Mouse (Mus musculus) embryonic facial prominence, embryonic 12.5 days (tissue): Measurements from ENCODE around the gene Insig2. TPM values are rescaled to one million over a fixed set of nuclear protein-coding genes. Genes with fewer than 3 reads are reported as not detected.

Source experiments
- ATAC-seq: fragments of 200-750 bp; cut with Nextera tagmentation; 2 replicates; pipeline ENCODE4 v1.8.0; 2017; ENCODE audit not compliant: insufficient number of reproducible peaks, insufficient read depth, low FRiP score, low TSS enrichment
- H3K27ac ChIP-seq: fragments of 300-500 bp; sonication (generic); 2 replicates; pipeline ENCODE4 v1.5.1; 2016; ENCODE audit warnings: mild to moderate bottlenecking
- H3K27me3 ChIP-seq: fragments of 300-500 bp; sonication (generic); 2 replicates; pipeline ENCODE4 v1.6.1; 2016; ENCODE audit warnings: mild to moderate bottlenecking, moderate library complexity
- H3K36me3 ChIP-seq: fragments of 300-500 bp; sonication (generic); 2 replicates; pipeline ENCODE4 v1.6.1; 2016; ENCODE audit warnings: mild to moderate bottlenecking
- H3K4me1 ChIP-seq: fragments of 300-500 bp; sonication (generic); 2 replicates; pipeline ENCODE4 v1.6.1; 2016
- H3K4me2 ChIP-seq: fragments of 300-500 bp; sonication (generic); replicated peaks from 2 replicates; pipeline ENCODE4 v1.6.1; 2016; ENCODE audit warnings: mild to moderate bottlenecking, moderate library complexity
- H3K4me3 ChIP-seq: fragments of 300-500 bp; sonication (generic); 2 replicates; pipeline ENCODE4 v1.5.1; 2016; ENCODE audit warnings: mild to moderate bottlenecking
- H3K9ac ChIP-seq: fragments of 300-500 bp; sonication (generic); 2 replicates; pipeline ENCODE4 v1.6.1; 2016; ENCODE audit warnings: mild to moderate bottlenecking, moderate library complexity
- H3K9me3 ChIP-seq: fragments of 300-500 bp; sonication (generic); 2 replicates; pipeline ENCODE4 v1.6.1; 2016; ENCODE audit warnings: mild to moderate bottlenecking, moderate library complexity
- WGBS: fragments of 180-500 bp; shearing (Covaris S2); methylation state at CpG from one replicate; pipeline ENCODE4 v1.1.7; 2016; 5-methylcytosine and 5-hydroxymethylcytosine counted together
- polyA plus RNA-seq: library from polyadenylated mRNA; unstranded; fragments of >200 nt; fragmentation: Nextera tagmentation; extraction: Ambion mirVana; gene quantifications from 2 replicates; pipeline ENCODE4 v1.2.1, GENCODE M21; 2016

The Insig2 gene
- 23.3 and 23.5 TPM in 2 replicates for polyA plus RNA-seq

DNA sequence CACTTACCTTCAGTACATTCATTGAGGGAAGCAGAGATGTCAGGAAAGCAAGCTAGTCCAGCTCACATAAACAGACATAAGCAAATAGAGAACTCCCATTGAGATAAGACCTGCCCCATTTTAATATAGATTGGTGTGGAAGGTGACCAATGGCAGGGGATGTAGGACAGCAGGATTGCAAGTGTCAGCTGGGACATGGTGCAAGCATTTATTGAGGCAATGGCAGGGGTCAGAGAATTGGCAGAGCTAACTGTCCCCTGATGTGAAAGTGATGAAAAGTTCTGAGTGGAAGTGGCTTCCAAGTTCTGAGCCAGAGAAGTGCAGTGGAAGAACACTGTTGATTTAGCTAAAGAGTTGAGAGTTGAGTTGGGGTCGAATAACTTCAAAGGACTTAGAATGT lies at the start of gene Insig2:
Gene Insig2, minus strand, starts transcription at position 105 of the 400 bp plus-strand sequence.
- no peaks in the 10 kb centered on the region for H3K9me3 ChIP-seq
- no peak within 1 kb of the TSS for H3K4me3 ChIP-seq
- H3K4me1 ChIP-seq: no peaks in the 10 kb centered on the region
- no peak within 1 kb of the TSS for H3K27ac ChIP-seq
- no peaks in the 10 kb centered on the region for H3K27me3 ChIP-seq
- no peaks in the 10 kb centered on the region for H3K36me3 ChIP-seq
- 85% methylated on average over 1 of the region's 1 CpGs for WGBS
- no peak within 1 kb of the TSS for H3K4me2 ChIP-seq
- H3K9ac ChIP-seq: no peak within 1 kb of the TSS
- no peak for ATAC-seq

GRCm38 (mm10) chr1:121381562-121381961 lies 49.2 kb upstream of the Insig2 start:
- Histone ChIP-seq H3K36me3 (no peaks in the 10 kb centered on the region), H3K4me1 (no peaks in the 10 kb centered on the region), H3K9me3 (no peaks in the 10 kb centered on the region), H3K27ac (no peak overlapping the region), H3K4me2 (no peak overlapping the region), H3K4me3 (no peak overlapping the region), H3K9ac (no peak overlapping the region), H3K27me3 (no peaks in the 10 kb centered on the region)
- WGBS: 70% methylated on average over 3 of the region's 3 CpGs
- ATAC-seq: no peak

- ATAC-seq: no peak
Measured at GRCm38 (mm10) chr1:121380033-121380432, 47.6 kb upstream of the Insig2 start.

DNA sequence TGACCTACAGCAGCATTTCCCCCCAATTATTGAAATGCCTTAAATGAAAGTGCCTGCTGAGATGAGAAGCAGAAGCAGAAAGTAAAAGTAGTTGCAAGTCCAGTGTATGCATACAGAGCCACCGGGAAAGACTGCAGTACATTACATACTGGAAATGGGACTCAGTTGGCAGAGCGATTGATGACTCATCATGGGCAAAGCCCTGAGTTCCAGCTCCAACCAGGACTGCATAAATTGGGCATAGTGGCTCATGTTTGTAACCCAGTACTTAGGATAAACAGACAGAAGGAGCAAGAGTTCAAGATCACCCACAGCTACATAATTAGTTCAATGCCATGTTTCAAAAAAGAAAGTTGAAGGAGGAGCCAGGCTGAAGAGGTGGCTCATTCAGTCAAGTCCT lies 45.5 kb upstream of the Insig2 start:
- no peak overlapping the region for H3K4me3 ChIP-seq
- ATAC-seq: no peak
- H3K27me3 ChIP-seq: no peaks in the 10 kb centered on the region
- no peaks in the 10 kb centered on the region for H3K4me1 ChIP-seq
- H3K36me3 ChIP-seq: no peaks in the 10 kb centered on the region
- 74% methylated on average over 2 of the region's 2 CpGs for WGBS
- no peak overlapping the region for H3K9ac ChIP-seq
- no peak overlapping the region for H3K27ac ChIP-seq
- no peak overlapping the region for H3K4me2 ChIP-seq
- no peaks in the 10 kb centered on the region for H3K9me3 ChIP-seq

More at GRCm38 (mm10) chr1:121380033-121380432, 47.6 kb upstream of the Insig2 start:
- Histone ChIP-seq H3K4me2 (no peak overlapping the region), H3K9ac (no peak overlapping the region), H3K4me1 (no peaks in the 10 kb centered on the region), H3K36me3 (no peaks in the 10 kb centered on the region), H3K9me3 (no peaks in the 10 kb centered on the region), H3K27me3 (no peaks in the 10 kb centered on the region), H3K4me3 (no peak overlapping the region), H3K27ac (no peak overlapping the region)
- WGBS: 84% methylated on average over 3 of the region's 3 CpGs

- no peaks in the 10 kb centered on the region for H3K36me3 ChIP-seq
- no peak overlapping the region for H3K9ac ChIP-seq
- no peak for ATAC-seq
- WGBS: 87% methylated on average over 1 of the region's 1 CpGs
- no peaks in the 10 kb centered on the region for H3K9me3 ChIP-seq
- H3K27me3 ChIP-seq: no peaks in the 10 kb centered on the region
- H3K4me1 ChIP-seq: no peaks in the 10 kb centered on the region
- H3K27ac ChIP-seq: no peak overlapping the region
- H3K4me2 ChIP-seq: no peak overlapping the region
- H3K4me3 ChIP-seq: no peak overlapping the region
Measured at GRCm38 (mm10) chr1:121377410-121377809, 45.0 kb upstream of the Insig2 start.

- ATAC-seq: no peak
- no peak overlapping the region for H3K27ac ChIP-seq
- H3K4me2 ChIP-seq: no peak overlapping the region
- WGBS: 78% methylated on average over 2 of the region's 2 CpGs
- H3K9ac ChIP-seq: no peak overlapping the region
- no peaks in the 10 kb centered on the region for H3K36me3 ChIP-seq
- no peaks in the 10 kb centered on the region for H3K4me1 ChIP-seq
- no peaks in the 10 kb centered on the region for H3K9me3 ChIP-seq
- H3K27me3 ChIP-seq: no peaks in the 10 kb centered on the region
- H3K4me3 ChIP-seq: no peak overlapping the region
Measured at GRCm38 (mm10) chr1:121373631-121374030, 41.2 kb upstream of the Insig2 start.

DNA sequence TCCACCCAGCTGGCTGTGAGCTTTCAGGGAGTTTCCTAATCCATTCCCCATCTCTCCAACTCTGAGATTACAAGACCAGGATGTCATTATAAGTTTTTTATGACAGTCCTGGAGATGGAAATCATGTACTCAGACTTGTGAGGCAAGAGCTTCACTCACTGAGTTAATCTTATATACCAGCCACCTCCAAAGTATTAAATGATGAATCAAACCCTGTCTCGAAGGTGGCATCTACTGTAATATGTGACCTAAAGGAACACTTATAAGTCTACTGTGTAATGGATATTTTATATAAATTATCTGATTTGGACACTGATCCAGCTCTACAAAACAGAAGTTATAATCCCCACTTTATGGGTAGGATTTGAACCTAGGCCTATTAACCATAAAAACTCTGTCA lies 40.3 kb upstream of the Insig2 start:
- Histone ChIP-seq H3K4me2 (no peak overlapping the region), H3K36me3 (no peaks in the 10 kb centered on the region), H3K4me1 (0 out of 2 replicates have a peak, but pooled peaks cover 2% of the 10 kb centered on the region), H3K9ac (no peak overlapping the region), H3K9me3 (no peaks in the 10 kb centered on the region), H3K27me3 (no peaks in the 10 kb centered on the region), H3K27ac (no peak overlapping the region), H3K4me3 (no peak overlapping the region)
- WGBS: 91% methylated on average over 1 of the region's 1 CpGs
- no peak for ATAC-seq

DNA sequence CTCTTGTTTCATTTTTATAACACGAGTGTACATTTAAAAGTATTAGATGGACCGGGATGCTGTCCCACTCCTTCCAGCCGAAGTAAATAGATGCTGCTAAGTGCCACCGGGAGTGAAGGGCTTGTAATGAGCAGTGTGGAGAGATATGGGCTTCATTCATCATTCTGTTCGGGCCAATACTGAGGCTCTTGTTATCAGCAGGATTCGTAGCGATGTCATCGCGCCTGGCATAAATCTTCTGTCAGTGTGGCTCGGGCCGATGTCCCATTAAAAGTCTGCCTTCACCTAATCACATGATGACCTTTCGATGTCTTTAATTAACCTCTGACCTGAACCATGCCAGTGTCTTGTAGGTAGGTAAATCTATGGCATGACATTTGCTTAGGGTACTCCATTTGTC lies 39.1 kb upstream of the Insig2 start:
- Histone ChIP-seq H3K4me3 (no peak overlapping the region), H3K36me3 (no peaks in the 10 kb centered on the region), H3K27ac (no peak overlapping the region), H3K4me1 (0 out of 2 replicates have a peak, but pooled peaks cover 7% of the 10 kb centered on the region), H3K9me3 (no peaks in the 10 kb centered on the region), H3K9ac (no peak overlapping the region), H3K4me2 (no peak overlapping the region), H3K27me3 (no peaks in the 10 kb centered on the region)
- ATAC-seq: no peak
- 75% methylated on average over 12 of the region's 12 CpGs for WGBS

- 19% methylated on average over 9 of the region's 9 CpGs for WGBS
- Histone ChIP-seq H3K27ac (0 out of 2 replicates have a peak overlapping the region, but pooled peaks have one; percentile 17), H3K9ac (no peak overlapping the region), H3K4me3 (no peak overlapping the region), H3K27me3 (no peaks in the 10 kb centered on the region), H3K9me3 (no peaks in the 10 kb centered on the region), H3K36me3 (no peaks in the 10 kb centered on the region), H3K4me2 (no peak overlapping the region), H3K4me1 (0 out of 2 replicates have a peak, but pooled peaks cover 7% of the 10 kb centered on the region)
- 0 out of 2 replicates have a peak, but pooled peaks have one; percentile 35 for ATAC-seq
Measured at GRCm38 (mm10) chr1:121367257-121367656, 34.9 kb upstream of the Insig2 start.

- H3K4me3 ChIP-seq: no peak overlapping the region
- H3K4me2 ChIP-seq: no peak overlapping the region
- no peak overlapping the region for H3K9ac ChIP-seq
- H3K9me3 ChIP-seq: no peaks in the 10 kb centered on the region
- ATAC-seq: no peak
- no peaks in the 10 kb centered on the region for H3K4me1 ChIP-seq
- H3K27ac ChIP-seq: no peak overlapping the region
- H3K27me3 ChIP-seq: no peaks in the 10 kb centered on the region
- WGBS: 58% methylated on average over 4 of the region's 4 CpGs
- no peaks in the 10 kb centered on the region for H3K36me3 ChIP-seq
Measured at GRCm38 (mm10) chr1:121360561-121360960, 28.2 kb upstream of the Insig2 start.

DNA sequence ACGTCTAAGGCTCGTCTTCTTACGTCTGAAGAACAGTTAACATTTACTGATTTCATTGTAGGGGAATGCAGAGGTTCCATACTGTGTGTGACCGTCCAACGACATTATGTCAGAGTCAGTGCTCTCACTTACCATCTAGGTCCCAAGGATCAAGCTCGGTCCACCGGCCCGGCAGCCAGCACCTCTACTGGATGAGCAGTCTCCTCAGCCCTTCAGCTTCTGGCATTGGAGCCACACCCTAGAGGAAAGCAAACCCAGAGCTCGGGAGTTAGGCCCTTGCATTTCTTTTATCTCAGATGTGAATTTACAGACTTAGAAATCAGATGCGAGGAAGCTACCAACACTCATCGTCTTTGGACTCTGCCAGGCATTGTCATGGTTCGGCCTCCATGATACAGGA lies 27.3 kb upstream of the Insig2 start:
- no peak overlapping the region for H3K4me2 ChIP-seq
- 87% methylated on average over 12 of the region's 12 CpGs for WGBS
- no peaks in the 10 kb centered on the region for H3K4me1 ChIP-seq
- no peak overlapping the region for H3K9ac ChIP-seq
- H3K27ac ChIP-seq: no peak overlapping the region
- ATAC-seq: no peak
- H3K27me3 ChIP-seq: no peaks in the 10 kb centered on the region
- H3K36me3 ChIP-seq: no peaks in the 10 kb centered on the region
- H3K9me3 ChIP-seq: no peaks in the 10 kb centered on the region
- H3K4me3 ChIP-seq: no peak overlapping the region

DNA sequence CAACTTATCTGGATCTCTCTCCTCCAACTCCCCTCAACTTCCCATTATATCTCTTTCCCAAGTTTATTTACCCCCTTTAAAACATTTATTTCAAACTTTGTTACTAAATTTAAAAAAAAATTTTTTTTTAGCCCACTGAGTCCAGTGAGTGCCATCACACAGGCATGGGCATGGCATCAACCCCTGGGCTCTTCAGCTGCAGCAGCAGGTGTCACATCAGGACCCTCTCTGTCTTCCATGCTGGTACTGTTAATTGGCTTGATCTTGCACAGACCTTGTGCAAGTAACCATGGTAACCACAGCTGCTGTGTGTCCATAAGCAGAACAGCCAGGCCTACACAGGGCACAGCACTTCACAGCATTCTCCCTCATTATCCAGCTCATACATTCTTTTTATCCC lies 21.4 kb upstream of the Insig2 start:
- Histone ChIP-seq H3K4me3 (no peak overlapping the region), H3K9ac (no peak overlapping the region), H3K4me2 (no peak overlapping the region), H3K27me3 (no peaks in the 10 kb centered on the region), H3K9me3 (no peaks in the 10 kb centered on the region), H3K36me3 (no peaks in the 10 kb centered on the region), H3K4me1 (no peaks in the 10 kb centered on the region), H3K27ac (no peak overlapping the region)
- ATAC-seq: no peak

DNA sequence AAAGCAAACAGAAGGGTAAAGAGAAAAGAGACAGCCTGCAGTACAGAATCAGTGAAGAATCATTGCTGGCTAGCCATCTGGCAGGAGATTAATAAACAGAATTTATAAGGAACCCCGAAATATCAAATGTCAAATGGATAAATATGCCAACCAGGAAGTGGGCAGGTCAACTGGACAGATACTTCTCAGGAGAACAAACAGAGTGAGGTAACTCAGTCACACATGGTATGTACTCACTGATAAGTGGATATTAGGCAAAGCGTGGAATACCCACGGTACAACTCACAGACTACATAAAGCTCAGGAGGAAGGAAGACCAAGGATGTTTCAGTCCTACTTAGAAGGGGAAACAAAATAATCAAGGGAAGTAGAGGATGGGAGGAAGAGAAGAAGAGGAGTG lies 18.6 kb upstream of the Insig2 start:
- no peak overlapping the region for H3K4me2 ChIP-seq
- no peak overlapping the region for H3K27ac ChIP-seq
- no peak overlapping the region for H3K4me3 ChIP-seq
- no peaks in the 10 kb centered on the region for H3K36me3 ChIP-seq
- WGBS: 70% methylated on average over 3 of the region's 3 CpGs
- no peaks in the 10 kb centered on the region for H3K4me1 ChIP-seq
- no peak for ATAC-seq
- no peaks in the 10 kb centered on the region for H3K9me3 ChIP-seq
- H3K9ac ChIP-seq: no peak overlapping the region
- no peaks in the 10 kb centered on the region for H3K27me3 ChIP-seq
